Mouse (Mus musculus): Measurements from ENCODE around the gene Kcnip1. TPM values are rescaled to one million over a fixed set of nuclear protein-coding genes. Genes with fewer than 3 reads are reported as not detected.

The Kcnip1 gene
- polyA plus RNA-seq, 1 experiment from 2014 or later: not detected

DNA sequence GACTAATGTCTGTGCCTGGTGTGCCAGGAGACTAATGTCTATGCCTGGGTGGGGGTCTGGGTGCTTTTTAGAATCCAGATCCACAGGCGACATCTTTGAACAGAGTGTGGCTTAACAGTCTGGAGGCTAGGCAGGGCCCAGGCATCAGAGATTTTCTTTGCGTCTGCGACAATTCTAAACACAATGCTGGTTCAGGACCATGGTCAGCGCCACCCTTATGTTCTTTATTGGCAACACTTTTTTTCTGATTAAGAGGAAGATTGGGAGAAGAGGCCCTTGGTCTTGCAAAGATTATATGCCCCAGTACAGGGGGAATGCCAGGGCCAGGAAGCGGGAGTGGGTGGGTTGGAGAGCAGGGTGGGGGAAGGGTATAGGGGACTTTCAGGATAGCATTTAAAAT lies 205.6 kb downstream of the Kcnip1 start:
- no peak overlapping the region for H3K27ac ChIP-seq
- H3K4me1 ChIP-seq (replicated peaks): no peaks in the 10 kb centered on the region
- H3K4me2 ChIP-seq: no peak overlapping the region
- ATAC-seq (replicated peaks; ENCODE audit: insufficient number of reproducible peaks, insufficient read depth, low FRiP score, low read depth): no peak
- no peaks in the 10 kb centered on the region for H3K36me3 ChIP-seq
- H3K4me3 ChIP-seq: no peak overlapping the region
- 22% methylated on average over 5 of the region's 5 CpGs for WGBS
- no peaks in the 10 kb centered on the region for H3K9me3 ChIP-seq (replicated peaks)
- no peak overlapping the region for H3K9ac ChIP-seq
- H3K27me3 ChIP-seq: peaks cover 3% of the 10 kb centered on the region

- Histone ChIP-seq H3K9ac (no peak overlapping the region), H3K27ac (no peak overlapping the region), H3K27me3 (peaks cover 3% of the 10 kb centered on the region), H3K4me2 (no peak overlapping the region), H3K36me3 (no peaks in the 10 kb centered on the region), H3K4me3 (no peak overlapping the region), H3K9me3 (replicated peaks) (no peaks in the 10 kb centered on the region), H3K4me1 (replicated peaks) (no peaks in the 10 kb centered on the region)
- ATAC-seq (replicated peaks; ENCODE audit: insufficient number of reproducible peaks, insufficient read depth, low FRiP score, low read depth): no peak
- 64% methylated on average over 4 of the region's 4 CpGs for WGBS
These were observed 206.4 kb downstream of the Kcnip1 start for GRCm38 (mm10) chr11:33786572-33786971.

DNA sequence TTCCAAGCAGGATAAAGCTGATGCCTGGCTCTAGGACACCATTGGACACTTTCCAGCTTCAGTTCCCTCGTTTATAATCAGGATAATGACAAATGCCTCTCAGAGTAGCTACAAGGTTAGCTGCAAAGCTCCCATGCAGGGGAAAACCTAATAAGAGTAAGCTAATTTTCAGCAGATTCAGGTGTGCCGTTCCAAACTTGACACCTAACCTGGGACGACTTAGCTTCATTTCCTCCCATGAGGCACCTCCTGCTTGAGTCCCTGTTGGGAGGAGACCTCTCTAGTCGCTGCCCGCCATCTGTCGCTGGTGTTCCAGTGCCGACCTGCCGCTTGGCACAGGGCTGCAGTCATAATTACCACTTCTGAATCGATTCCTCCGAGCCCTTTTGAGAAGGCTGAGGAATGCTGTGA lies 211.4 kb downstream of the Kcnip1 start:
- H3K4me3 ChIP-seq: no peak overlapping the region
- H3K9me3 ChIP-seq (replicated peaks): no peaks in the 10 kb centered on the region
- no peaks in the 10 kb centered on the region; the same call in none of the 2 replicates for H3K27me3 ChIP-seq
- H3K4me2 ChIP-seq: no peak overlapping the region
- H3K4me1 ChIP-seq (replicated peaks): no peaks in the 10 kb centered on the region
- H3K9ac ChIP-seq: no peak overlapping the region
- no peak for ATAC-seq (replicated peaks; ENCODE audit: insufficient number of reproducible peaks, insufficient read depth, low FRiP score, low read depth)
- no peak overlapping the region for H3K27ac ChIP-seq
- 31% methylated on average over 10 of the region's 10 CpGs for WGBS
- H3K36me3 ChIP-seq: no peaks in the 10 kb centered on the region

DNA sequence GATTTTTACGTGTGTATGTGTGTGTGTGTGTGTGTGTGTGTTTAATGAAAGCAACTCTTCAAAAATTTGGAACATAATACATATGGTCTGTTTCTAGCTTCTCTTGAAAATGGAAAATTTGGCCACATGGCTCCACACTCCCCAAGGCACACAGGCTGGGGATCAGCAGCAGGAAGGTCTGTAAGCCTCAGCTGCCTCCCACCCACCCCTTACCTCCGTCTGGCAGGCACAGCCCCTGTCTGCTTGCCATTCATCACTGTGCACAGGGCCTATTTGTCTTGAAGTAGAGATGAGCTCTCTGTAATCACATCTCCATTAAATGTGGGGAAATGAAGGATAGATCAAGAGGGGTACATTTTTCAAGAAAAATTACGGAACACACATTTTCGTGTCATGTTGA lies 212.7 kb downstream of the Kcnip1 start:
- no peak for ATAC-seq (replicated peaks; ENCODE audit: insufficient number of reproducible peaks, insufficient read depth, low FRiP score, low read depth)
- H3K4me2 ChIP-seq: no peak overlapping the region
- H3K27ac ChIP-seq: no peak overlapping the region
- no peak overlapping the region for H3K9ac ChIP-seq
- H3K9me3 ChIP-seq (replicated peaks): no peaks in the 10 kb centered on the region
- WGBS: 64% methylated on average over 4 of the region's 4 CpGs
- H3K36me3 ChIP-seq: no peaks in the 10 kb centered on the region
- H3K4me3 ChIP-seq: no peak overlapping the region
- no peaks in the 10 kb centered on the region; the same call in none of the 2 replicates for H3K27me3 ChIP-seq
- no peaks in the 10 kb centered on the region for H3K4me1 ChIP-seq (replicated peaks)

- H3K9ac ChIP-seq: no peak overlapping the region
- ATAC-seq (replicated peaks; ENCODE audit: insufficient number of reproducible peaks, insufficient read depth, low FRiP score, low read depth): no peak
- no peaks in the 10 kb centered on the region for H3K36me3 ChIP-seq
- WGBS: 63% methylated on average over 5 of the region's 5 CpGs
- H3K27ac ChIP-seq: no peak overlapping the region
- H3K4me2 ChIP-seq: no peak overlapping the region
- H3K27me3 ChIP-seq: no peaks in the 10 kb centered on the region
- H3K9me3 ChIP-seq (replicated peaks): no peaks in the 10 kb centered on the region
- no peak overlapping the region for H3K4me3 ChIP-seq
- H3K4me1 ChIP-seq (replicated peaks): no peaks in the 10 kb centered on the region
These were observed 220.3 kb downstream of the Kcnip1 start for GRCm38 (mm10) chr11:33772615-33773141.

DNA sequence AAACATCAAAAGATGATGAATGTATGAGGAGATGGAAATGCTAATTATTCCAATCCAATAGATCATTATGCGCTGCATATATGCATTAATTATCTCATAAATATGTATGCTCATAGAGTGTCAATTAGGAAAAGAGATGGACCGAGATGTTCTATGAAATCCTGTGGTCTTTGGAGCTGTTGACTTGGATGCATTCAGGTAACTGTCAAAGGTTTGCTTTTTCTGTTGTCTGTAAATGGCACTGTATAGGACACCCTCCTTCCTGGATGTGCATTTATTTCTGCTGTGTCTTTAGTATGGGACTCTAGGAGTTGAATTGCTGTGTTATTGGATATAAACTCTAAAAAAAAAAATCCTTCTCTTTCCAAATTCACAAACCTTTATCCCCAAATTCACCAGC lies 220.9 kb downstream of the Kcnip1 start:
- H3K9ac ChIP-seq: no peak overlapping the region
- no peaks in the 10 kb centered on the region for H3K9me3 ChIP-seq (replicated peaks)
- no peak overlapping the region for H3K4me2 ChIP-seq
- H3K4me3 ChIP-seq: no peak overlapping the region
- no peaks in the 10 kb centered on the region for H3K4me1 ChIP-seq (replicated peaks)
- H3K27me3 ChIP-seq: no peaks in the 10 kb centered on the region
- WGBS: 82% methylated on average over 2 of the region's 2 CpGs
- ATAC-seq (replicated peaks; ENCODE audit: insufficient number of reproducible peaks, insufficient read depth, low FRiP score, low read depth): no peak
- no peak overlapping the region for H3K27ac ChIP-seq
- H3K36me3 ChIP-seq: no peaks in the 10 kb centered on the region

- WGBS: 67% methylated on average over 9 of the region's 9 CpGs
- H3K4me2 ChIP-seq: no peak overlapping the region
- H3K27ac ChIP-seq: no peak overlapping the region
- no peak overlapping the region for H3K9ac ChIP-seq
- no peak overlapping the region for H3K4me3 ChIP-seq
- no peaks in the 10 kb centered on the region for H3K27me3 ChIP-seq
- H3K9me3 ChIP-seq (replicated peaks): no peaks in the 10 kb centered on the region
- no peaks in the 10 kb centered on the region for H3K36me3 ChIP-seq
- H3K4me1 ChIP-seq (replicated peaks): no peaks in the 10 kb centered on the region
- ATAC-seq (replicated peaks; ENCODE audit: insufficient number of reproducible peaks, insufficient read depth, low FRiP score, low read depth): no peak
These were observed 225.7 kb downstream of the Kcnip1 start for GRCm38 (mm10) chr11:33766976-33767938.

DNA sequence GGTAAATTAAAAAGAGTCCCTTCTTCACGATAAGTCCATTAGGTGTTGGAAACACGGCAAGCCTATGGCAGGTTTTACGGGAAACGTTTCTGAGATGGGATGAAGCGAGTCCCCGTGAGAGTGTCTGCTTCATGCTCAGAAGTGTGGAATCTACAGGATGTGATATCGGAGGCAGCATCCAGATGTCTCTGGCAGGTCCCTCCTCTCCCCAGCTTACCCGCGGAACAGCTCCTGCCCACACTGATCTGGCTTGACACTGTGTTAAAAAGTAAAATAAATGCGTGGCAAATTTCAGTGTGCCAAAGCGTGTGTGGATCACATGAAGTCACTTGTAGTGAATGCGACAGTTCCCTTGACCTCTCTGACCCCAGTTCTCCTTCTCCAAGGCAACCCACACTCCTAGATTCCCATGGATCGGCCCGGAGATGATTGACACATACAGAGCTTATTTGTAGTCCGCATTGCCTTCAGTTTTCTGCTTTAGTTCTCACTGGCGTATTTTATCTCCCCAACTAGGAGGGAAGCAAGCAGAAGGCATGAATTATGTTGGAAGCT lies 231.7 kb downstream of the Kcnip1 start:
- H3K27me3 ChIP-seq: no peaks in the 10 kb centered on the region
- 69% methylated on average over 16 of the region's 16 CpGs for WGBS
- no peak overlapping the region for H3K4me2 ChIP-seq
- no peaks in the 10 kb centered on the region for H3K36me3 ChIP-seq
- no peaks in the 10 kb centered on the region for H3K9me3 ChIP-seq (replicated peaks)
- H3K4me3 ChIP-seq: no peak overlapping the region
- no peaks in the 10 kb centered on the region for H3K4me1 ChIP-seq (replicated peaks)
- no peak overlapping the region for H3K27ac ChIP-seq
- ATAC-seq (replicated peaks; ENCODE audit: insufficient number of reproducible peaks, insufficient read depth, low FRiP score, low read depth): no peak
- H3K9ac ChIP-seq: no peak overlapping the region

- no peak for ATAC-seq (replicated peaks; ENCODE audit: insufficient number of reproducible peaks, insufficient read depth, low FRiP score, low read depth)
- no peaks in the 10 kb centered on the region for H3K36me3 ChIP-seq
- WGBS: 64% methylated on average over 15 of the region's 15 CpGs
These were observed 236.3 kb downstream of the Kcnip1 start for GRCm38 (mm10) chr11:33756624-33757023.

GRCm38 (mm10) chr11:33752431-33752873 lies 240.5 kb downstream of the Kcnip1 start:
- WGBS: 52% methylated on average over 4 of the region's 4 CpGs
- H3K27me3 ChIP-seq: peaks cover 3% of the 10 kb centered on the region; the same call in 1 of the 2 replicates
- H3K9me3 ChIP-seq (replicated peaks): no peaks in the 10 kb centered on the region
- H3K4me3 ChIP-seq: no peak overlapping the region
- no peaks in the 10 kb centered on the region for H3K36me3 ChIP-seq
- H3K9ac ChIP-seq: no peak overlapping the region
- no peak overlapping the region for H3K27ac ChIP-seq
- no peaks in the 10 kb centered on the region for H3K4me1 ChIP-seq (replicated peaks)
- H3K4me2 ChIP-seq: no peak overlapping the region
- no peak; the same call in 1 of the 2 replicates for ATAC-seq (replicated peaks; ENCODE audit: insufficient number of reproducible peaks, insufficient read depth, low FRiP score, low read depth)

More at GRCm38 (mm10) chr11:33756624-33757023, 236.3 kb downstream of the Kcnip1 start:
- peaks cover 3% of the 10 kb centered on the region; the same call in 1 of the 2 replicates for H3K27me3 ChIP-seq
- no peak overlapping the region for H3K27ac ChIP-seq
- no peaks in the 10 kb centered on the region for H3K4me1 ChIP-seq (replicated peaks)
- H3K9me3 ChIP-seq (replicated peaks): no peaks in the 10 kb centered on the region
- H3K9ac ChIP-seq: no peak overlapping the region
- no peak overlapping the region for H3K4me3 ChIP-seq
- no peak overlapping the region for H3K4me2 ChIP-seq

- 83% methylated on average over 6 of the region's 6 CpGs for WGBS
- no peaks in the 10 kb centered on the region for H3K9me3 ChIP-seq (replicated peaks)
These were observed 241.4 kb downstream of the Kcnip1 start for GRCm38 (mm10) chr11:33751503-33751902.

More at GRCm38 (mm10) chr11:33751503-33751902, 241.4 kb downstream of the Kcnip1 start:
- no peak overlapping the region for H3K9ac ChIP-seq
- no peak overlapping the region for H3K27ac ChIP-seq
- no peak overlapping the region for H3K4me2 ChIP-seq
- H3K36me3 ChIP-seq: no peaks in the 10 kb centered on the region
- no peak for ATAC-seq (replicated peaks; ENCODE audit: insufficient number of reproducible peaks, insufficient read depth, low FRiP score, low read depth)
- no peak overlapping the region for H3K4me3 ChIP-seq
- H3K27me3 ChIP-seq: peaks cover 3% of the 10 kb centered on the region; the same call in 1 of the 2 replicates
- no peaks in the 10 kb centered on the region for H3K4me1 ChIP-seq (replicated peaks)

All from heart, embryonic 15.5 days (tissue).